Mouse (Mus musculus) ovary, postnatal 14 days (tissue): ENCODE measurements around the gene Lrp6.
A peak's percentile ranks its signal among the peaks of the same experiment; 100 is the strongest.

ENCODE experiments used
- DNase-seq: peaks from one replicate; pipeline ENCODE4 v3.0.0; 2022; ENCODE audit warnings: low spot score

The Lrp6 gene

DNA sequence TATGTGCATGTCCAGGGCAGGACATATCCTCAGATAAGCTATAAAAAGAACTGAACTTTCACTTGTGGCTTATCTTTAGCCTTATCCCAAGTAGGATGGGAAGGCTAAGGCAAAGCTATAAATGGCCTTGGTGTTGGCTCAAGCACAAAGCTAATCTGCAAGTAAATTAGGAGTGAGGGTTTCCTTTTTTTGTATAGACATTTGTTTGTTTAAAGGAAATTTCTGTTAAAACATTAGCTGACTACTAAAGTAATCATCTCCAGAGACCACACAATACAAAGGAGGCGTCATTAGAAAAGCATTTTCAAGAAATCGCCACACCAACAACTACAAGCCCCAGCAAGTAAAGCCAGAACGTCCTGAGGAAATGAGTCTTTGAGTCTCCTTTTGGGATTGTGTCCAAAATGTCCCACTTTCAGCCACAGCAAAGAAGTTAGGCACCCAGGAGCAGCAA lies 8.6 kb upstream of the Lrp6 start:
- DNase-seq: no peak

DNA sequence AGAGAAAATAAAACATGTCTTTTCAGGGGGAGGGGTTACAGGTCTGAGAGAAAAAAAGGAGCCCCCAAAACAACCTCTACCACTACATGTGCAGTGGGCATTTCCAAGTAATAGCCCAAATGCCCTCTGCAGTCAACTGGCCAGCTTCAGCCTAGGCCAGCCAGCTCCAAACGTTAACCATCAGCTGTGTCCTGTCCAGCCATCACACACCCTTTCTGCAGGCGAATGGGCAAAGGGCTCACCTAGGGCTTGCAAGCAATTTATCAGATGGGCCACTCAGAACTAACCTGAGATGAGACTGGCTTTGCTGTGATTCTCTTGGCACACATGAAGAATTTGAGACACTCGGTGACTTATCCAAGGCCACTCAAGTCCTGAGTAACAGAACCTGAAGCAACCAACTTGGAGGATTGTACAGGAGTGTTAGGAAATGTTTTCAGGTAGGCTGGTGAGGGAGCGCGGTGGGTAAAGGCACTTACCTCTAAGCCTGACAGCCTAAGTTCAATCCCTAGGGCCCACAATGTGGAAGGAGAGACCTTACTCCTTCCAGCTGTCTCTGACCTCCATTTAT lies 1.3 kb upstream of the Lrp6 start:
- no peak for DNase-seq

DNA sequence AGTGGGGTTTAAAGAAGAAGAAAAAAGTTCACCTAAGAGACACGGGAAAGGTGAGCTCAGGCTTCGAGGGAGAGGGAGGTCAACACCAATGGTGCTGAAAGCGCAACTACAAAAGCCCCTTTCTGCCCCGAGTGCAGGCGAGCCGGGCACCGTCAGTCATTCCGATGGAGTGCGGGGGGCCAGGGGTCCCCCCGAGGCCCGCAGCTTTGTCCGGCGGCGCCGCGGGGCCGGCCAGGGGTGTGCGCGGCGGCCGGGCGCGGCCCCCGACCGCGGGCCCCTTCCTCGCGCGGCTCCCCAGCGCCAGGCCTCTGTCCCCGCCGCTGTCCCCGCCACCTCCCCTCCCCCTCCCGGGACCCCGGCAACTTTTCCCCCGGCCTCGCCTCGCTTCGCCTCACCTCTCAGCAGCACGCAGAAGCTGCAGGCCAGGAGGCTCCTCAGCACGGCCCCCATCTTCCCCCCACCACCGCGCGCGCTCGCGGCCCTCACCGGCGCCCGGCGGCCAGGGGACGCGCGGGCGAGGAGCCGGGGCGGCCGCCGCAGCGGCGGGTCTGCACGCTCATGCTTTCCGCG lies 432 bp downstream of the Lrp6 start:
- DNase-seq: peak; percentile 18

DNA sequence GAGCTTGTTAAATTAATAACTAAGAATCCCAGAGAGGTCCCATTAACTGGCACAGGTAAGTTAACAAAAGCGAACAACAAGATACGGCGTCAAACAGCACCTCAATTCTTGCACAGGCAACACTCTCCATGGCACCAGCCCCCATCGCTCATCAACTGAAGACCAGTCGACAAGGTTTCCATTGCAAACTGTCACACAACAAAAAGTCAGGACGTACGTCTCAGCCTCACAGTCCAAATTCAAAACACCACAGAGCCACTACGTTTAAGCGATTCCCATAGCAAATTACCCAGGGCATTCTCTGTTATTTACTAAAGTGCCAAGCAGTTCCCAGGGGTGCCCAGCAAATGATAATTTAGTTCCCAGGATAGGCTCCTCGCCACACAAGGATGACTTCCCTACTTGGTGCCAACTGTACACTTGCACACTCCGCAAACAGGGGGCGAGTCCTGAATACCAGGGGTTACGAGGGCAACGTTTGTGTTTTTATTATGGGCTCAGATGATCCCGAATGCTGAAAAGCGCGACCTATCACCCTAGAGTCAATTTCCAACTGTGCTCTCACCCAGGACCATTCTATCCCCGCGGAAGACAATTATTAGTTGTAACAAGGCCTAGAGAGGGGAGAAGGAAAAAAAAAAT lies 1.0 kb downstream of the Lrp6 start:
- DNase-seq: peak; percentile 15

DNA sequence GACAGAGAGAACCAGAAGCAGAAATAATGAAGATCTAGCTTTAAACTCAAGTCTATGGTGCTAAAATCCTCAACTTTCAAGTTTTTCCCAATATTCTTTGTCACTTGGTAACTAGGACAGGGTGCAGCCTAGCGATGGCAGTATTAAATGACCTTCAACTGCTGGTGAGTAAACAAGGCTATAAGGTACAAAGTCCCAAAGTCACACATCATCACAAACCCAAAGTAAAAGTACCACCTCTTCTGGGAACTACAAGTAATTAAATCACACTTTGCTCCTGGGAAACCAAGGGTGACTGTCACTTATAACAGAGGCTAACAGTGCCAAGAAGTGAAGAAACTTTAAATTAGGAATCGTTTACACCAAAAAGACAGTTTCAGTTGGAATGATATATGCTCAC lies 2.2 kb downstream of the Lrp6 start:
- no peak for DNase-seq

DNA sequence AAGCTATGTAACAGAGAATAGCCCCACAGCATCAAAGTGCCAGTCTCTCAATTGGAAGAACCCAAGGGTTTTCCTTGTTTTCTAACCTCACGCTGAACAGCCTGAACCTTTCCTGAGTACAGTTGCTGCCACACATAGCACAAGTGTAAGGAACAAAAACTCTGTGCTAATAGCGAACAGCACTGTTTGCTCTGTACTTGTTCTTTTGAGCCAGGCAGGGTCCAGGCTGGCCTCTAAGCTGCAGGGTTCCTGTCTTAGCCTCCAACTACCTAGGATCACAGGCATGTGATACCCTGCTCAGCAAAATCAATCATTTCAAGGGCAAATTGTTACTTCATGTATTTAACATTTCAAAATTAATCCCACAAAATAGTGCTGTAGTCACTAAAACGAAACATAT lies 7.1 kb downstream of the Lrp6 start:
- DNase-seq: no peak

DNA sequence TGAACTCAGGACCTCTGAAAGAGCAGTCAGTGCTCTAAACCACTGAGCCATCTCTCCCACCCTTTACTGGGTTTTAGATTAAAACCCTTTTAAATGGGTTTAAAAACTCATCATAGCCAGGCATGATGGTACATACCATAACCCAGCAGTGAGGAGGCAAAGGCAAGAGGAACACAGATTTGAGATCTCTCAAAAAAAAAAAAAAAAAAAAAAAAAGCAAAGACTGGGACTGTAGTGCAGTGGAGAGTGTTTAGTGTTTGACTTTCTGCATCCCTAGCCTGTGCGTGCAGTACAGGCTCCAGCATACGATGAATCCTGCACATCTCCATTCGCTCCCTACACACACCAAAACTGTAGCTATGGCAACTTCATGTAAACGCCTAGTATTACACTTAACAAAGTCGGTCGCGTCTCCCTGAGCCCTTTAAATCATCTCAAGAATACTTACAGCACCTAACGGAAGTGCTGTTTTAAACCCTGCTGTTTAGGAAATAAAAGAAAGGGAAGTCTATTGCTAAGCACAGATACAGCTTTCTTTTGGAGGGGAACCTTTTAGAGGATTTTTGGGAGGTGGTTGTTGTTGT lies 8.1 kb downstream of the Lrp6 start:
- DNase-seq: no peak

DNA sequence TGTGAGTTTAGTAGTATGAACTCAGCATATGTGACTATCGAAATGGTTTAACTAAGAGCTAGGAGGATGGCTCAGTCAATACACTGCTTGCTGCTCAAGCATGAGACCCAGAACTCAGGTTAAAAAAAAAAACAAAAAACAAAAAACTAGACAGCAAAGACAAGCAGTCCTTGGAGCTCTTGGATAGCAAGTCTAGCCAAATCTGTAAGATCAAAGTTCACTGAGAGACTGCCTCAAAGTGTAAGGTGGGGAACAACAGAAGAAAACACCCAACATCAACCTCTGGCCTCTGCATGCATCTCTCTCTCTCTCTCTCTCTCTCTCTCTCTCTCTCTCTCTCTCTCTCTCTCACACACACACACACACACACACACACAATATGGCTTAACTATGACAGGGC lies 9.7 kb downstream of the Lrp6 start:
- no peak for DNase-seq

DNA sequence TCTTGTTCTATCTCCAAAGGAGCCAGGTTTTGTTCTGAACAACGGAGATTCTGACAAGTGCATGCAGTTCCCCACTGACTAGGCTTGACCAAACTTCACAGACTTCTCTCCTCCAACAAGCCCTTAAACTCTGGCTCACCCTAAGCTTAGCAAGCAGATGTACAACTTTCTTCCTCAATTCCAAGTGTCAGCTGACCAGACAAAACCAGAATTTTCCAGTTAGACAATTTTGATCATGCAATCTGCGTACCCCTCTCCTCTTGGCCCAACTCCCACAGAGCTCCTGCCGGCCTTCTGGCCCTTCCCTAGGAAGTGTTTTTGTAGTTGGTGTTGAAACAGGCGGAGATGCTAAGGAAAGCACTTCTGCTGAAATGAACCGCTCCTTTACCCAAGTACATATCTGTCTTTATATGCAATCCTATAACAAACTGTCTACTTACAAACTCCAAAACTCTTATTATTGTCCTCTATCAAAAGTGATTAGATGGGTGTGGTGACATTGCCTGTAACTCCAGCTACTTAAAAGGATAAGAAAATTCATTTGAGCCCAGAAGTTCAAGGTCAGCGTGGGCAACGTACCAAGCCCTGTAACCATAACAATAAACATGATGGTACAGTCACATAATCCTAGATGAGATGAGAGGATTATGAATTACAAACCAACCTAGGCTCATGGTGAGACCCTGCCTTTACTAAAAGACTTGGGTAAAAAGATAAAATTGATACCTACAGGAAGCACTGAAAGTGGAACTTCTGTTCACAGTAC lies 10.4 kb downstream of the Lrp6 start:
- no peak for DNase-seq

DNA sequence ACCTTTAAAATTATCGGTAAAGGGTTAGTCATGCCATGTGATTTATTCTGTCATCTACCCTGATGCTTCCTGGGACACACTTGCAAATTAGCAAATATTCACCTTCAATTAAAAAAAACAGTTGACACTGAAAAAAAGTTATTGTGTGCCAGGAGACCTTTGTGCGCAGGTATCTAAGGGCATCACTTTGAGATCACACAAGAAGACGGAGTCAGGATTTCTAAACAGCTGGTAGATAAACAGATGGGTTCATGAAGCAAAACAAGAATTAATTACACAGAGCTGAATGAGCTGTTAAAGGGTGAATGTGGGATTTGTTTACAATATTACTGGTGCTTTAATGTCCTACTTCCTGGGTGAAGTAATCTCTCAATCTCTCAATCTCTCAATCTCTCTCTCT lies 11.6 kb downstream of the Lrp6 start:
- DNase-seq: no peak

DNA sequence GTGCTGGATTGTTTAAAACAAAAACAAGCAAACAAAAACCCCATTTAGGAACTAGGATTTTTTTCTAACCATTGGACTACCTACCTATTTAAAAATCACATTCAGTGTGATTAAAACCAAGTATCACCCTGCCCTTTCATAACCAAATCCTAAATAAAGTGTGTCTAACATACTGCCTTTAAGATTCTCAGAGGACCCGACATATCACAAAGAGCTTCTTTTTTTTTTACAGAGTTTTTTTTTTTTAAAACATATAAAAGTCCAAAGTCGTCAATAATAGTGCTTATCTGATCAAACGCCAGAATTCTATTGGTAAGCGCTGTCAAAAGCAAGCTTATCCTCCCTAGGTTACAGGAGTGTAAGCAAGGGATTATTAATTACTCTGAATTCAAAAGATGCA lies 12.5 kb downstream of the Lrp6 start:
- no peak for DNase-seq

DNA sequence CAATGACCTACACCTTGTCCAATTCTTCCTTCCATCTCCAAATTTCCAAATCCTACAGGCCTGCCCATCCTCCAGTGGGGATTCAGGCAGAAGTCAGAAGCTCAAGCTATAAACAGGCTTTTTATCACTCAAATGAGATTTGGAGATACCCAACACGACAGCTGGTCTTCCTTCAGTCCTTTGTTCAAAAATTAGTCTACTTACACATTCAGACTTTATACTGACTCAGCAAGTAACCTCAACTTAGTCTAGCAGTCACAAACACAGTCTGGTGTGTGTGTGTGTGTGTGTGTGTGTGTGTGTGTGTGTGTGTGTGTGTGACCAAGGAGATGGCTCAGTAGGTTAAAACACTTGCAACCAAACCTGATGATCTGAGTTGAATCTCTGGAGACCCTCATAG lies 15.8 kb downstream of the Lrp6 start:
- no peak for DNase-seq

DNA sequence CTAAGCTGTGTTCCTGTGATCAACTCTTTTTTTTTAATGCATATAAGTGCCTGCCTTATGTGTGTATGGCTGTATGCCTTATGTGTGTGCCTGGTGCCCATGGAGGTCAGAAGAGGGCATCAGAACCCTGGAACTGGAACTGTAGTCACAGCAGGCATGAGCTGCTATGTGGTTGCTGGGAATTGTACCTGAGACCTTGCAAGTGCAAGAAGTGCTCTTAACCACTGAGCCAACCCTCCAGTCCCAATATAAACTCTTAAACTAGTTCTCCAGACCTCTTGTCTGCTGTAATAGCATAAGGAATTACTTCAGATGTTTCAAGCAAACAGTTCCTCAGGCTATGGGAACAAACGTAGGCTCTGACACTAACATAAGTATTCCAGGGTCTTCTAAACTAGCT lies 16.4 kb downstream of the Lrp6 start:
- no peak for DNase-seq

DNA sequence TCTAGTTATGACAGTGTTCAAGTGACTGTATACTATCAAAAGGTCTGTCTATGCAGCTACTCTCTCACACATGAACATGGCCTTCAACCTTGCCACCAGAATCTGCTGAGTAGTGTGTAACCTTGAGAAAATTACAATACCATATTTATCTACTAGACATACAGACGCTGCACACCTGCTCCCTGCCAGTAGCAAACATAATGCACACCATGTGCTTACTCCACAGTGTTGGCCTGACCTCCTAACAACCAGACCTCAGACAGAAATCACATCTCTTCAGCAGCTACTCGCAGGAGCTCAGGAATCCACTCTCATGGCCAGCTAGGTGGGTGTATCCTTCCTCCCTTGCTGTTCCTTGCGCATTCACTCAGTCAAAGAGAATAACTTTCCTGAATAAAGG lies 21.9 kb downstream of the Lrp6 start:
- DNase-seq: no peak

DNA sequence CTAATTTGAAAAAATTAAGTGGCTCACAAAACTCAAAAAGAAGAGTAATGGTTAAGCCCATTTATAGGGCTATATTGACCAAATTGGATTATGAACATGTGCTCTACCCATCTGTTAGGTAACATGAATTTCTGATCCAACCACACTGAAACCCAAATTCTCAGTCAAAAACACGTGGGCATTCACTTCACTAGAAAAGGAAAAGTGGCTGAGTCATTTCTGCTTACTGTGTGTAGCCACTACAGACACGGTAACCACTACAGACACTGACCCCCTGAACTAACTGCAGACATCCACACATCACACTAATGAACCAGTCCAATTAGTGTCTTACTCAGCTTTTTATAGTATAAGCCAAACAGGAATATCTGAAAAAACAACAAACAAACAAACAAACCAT lies 22.7 kb downstream of the Lrp6 start:
- DNase-seq: no peak

DNA sequence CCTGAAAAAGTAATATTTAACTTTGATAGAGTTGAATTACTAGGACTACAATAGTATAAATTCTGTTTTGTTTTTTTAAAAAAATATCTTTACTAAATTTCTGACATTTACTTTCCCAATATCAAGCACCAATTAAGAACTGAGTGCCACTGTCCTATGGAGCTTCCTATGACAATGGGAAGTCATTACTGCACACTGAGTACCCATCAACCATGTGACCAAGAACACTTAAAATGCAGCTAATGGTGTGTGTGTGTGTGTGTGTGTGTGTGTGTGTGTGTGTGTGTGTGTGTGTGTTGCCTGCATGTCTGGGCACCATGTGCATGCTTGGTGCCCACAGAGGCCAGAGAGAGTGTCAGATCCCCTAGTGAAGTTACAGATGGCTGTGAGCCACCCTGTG lies 23.2 kb downstream of the Lrp6 start:
- no peak for DNase-seq

DNA sequence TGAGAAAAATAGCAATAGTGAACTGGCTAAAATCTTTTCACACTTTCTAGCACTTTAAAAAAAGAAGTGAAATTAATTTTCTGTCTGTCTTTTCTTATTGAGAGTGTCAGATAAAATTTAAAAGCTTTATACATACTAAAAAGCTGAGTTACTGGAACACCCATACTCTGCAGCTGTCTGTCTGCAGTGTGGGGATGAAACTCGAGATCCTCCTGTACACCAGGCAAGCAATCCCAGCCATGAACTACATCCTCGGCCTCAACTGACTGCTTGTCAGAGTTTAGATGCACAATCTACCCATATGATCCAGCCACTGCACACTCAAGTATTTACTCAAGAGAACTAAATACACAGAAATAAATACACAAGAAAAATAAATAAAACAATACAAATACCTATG lies 24.4 kb downstream of the Lrp6 start:
- DNase-seq: no peak

DNA sequence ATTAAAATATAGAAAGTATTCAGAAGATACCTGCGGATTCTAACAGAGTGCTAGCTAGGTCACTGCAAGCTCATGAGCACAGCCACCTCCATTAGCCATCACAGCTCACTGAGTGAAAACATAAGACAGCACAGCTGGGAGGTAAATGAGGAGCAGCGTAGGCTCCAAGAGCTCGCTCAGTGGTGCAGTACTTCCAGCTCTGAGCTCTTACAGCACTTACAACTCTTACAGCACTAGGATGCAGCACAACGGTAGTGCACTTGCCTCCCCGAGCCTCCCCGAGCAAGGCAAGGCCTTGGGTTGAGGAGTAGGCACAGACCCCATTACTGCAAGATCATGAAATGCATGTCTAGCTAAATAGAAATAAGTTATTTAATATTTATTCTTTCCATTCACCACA lies 26.6 kb downstream of the Lrp6 start:
- DNase-seq: no peak

DNA sequence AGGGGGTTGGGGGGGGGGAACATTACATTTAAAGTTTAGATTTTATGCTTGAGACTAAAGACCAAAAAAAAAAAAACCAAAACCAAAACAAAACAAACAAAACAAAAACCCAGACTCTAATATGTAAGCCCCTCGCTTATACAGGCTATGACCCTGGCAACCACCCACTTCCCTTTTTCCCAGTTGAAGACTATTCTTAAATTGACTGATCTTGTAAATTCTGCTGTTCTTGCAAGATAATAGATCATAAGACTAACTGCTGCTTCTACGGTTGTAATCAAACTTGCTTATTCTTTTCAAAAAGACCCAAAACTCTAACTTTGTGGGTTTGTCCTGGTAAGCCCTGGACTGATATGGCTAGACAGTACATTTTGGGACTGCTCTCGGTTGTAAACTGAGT lies 27.3 kb downstream of the Lrp6 start:
- DNase-seq: no peak

DNA sequence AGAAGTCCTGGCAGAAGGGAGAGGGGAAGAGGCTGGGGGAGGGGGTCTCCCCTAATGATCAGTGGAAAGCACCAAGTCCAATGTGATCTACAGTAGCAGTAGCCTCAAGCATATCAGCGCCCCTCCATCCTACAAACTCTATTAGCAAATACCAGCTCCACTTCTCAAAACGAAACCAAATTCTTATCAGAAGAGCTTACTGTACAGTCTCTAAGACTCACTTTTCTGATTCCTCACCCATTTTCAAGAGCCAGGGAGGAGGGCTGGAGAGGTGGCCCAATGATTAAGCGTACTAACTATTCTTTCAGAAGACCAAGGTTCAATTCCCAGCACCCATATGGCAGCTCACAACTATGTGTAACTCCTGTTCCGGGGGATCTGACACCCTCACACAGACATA lies 28.0 kb downstream of the Lrp6 start:
- no peak for DNase-seq

DNA sequence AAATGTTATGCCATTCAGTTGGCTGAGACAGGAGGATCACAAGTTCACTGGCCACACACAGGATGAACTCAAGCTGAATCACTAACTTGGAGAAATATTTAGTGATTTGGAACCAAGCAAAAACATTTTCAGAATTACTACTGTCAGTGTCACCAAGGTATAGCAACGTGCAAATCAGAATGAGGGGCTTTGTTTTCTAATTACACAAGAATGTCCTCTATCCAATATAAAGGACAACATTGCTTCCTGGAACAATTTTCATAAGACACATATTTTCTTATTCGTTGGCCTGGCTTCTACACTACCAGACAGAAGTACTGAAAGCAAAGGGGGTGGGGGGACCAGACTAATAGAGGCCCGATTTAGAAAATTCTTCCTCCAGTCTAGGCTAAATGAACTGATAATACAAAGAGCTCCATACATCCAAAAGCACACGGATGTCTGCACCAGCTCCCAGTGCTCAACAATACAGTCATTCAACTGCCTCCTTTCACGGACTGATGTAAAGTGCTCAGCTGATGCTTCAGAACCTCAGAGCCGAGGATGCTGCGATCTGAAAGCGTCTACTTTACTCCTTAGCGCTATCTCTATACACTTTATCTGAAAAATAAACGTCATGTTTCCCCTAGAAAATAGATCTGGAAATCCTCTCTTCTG lies 29.2 kb downstream of the Lrp6 start:
- DNase-seq: no peak

DNA sequence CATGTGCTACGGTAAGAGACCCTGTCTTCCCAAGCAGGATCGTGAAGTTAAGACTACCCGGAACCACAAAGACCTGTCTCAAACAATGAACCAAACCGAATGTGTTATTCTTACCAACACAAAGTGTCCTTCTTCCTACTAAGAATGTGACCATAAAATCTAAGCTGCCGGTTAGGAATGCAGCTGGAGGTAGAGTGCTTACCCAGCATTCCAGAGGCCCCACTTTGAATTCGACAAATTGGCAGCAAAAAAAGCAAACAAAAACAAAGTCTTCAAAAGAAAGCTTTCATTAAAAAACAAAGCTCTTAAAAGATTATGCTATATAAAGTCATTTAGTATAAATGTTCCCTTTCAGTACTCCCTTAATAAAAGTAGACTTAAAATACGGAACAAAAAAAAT lies 31.6 kb downstream of the Lrp6 start:
- no peak for DNase-seq
